Mouse (Mus musculus) heart, adult 11 months (tissue): ENCODE measurements around the gene Podnl1.

Experiments used
- DNase-seq: peaks from one replicate; pipeline ENCODE4 v3.0.0; 2022

Podnl1 gene

GRCm38 (mm10) chr8:84127202-84127901 is 1.6 kb downstream of the Podnl1 start:
- DNase-seq: peak; percentile 91

- DNase-seq: no peak
Measured at GRCm38 (mm10) chr8:84128277-84128676, 2.5 kb downstream of the Podnl1 start.

- DNase-seq: peak; percentile 92
Measured at GRCm38 (mm10) chr8:84130806-84131205, 5.0 kb downstream of the Podnl1 start.

GRCm38 (mm10) chr8:84132225-84132624 is 6.4 kb downstream of the Podnl1 start:
- DNase-seq: no peak

- no peak for DNase-seq
Measured at GRCm38 (mm10) chr8:84137848-84138247, 12.1 kb downstream of the Podnl1 start.

GRCm38 (mm10) chr8:84140838-84141237 is 15.0 kb downstream of the Podnl1 start:
- DNase-seq: no peak

- no peak for DNase-seq
Measured at GRCm38 (mm10) chr8:84144636-84145245, 19.0 kb downstream of the Podnl1 start.

GRCm38 (mm10) chr8:84147324-84147766 is 21.6 kb downstream of the Podnl1 start:
- no peak for DNase-seq

GRCm38 (mm10) chr8:84147769-84148530 is 22.2 kb downstream of the Podnl1 start, which contains the start of the genes Cc2d1a and 4930432K21Rik:
TSS of gene Cc2d1a (minus strand) at chr8:84147936.
TSS of gene 4930432K21Rik (plus strand) at chr8:84148025.
- DNase-seq: peak; percentile 99

- DNase-seq: no peak
Measured at GRCm38 (mm10) chr8:84148531-84148850, 22.7 kb downstream of the Podnl1 start.

- no peak for DNase-seq
Measured at GRCm38 (mm10) chr8:84149181-84149580, 23.4 kb downstream of the Podnl1 start.

GRCm38 (mm10) chr8:84157620-84158019 is 31.8 kb downstream of the Podnl1 start:
- no peak for DNase-seq

GRCm38 (mm10) chr8:84167696-84168095 is 41.9 kb downstream of the Podnl1 start:
- DNase-seq: no peak

GRCm38 (mm10) chr8:84170096-84170495 is 44.3 kb downstream of the Podnl1 start:
- DNase-seq: no peak

- no peak for DNase-seq
Measured at GRCm38 (mm10) chr8:84173861-84174260, 48.1 kb downstream of the Podnl1 start.

- DNase-seq: no peak
Measured at GRCm38 (mm10) chr8:84176560-84176959, 50.8 kb downstream of the Podnl1 start.

GRCm38 (mm10) chr8:84177405-84177804 is 51.6 kb downstream of the Podnl1 start:
- no peak for DNase-seq

- no peak for DNase-seq
Measured at GRCm38 (mm10) chr8:84178592-84178991, 52.8 kb downstream of the Podnl1 start.

GRCm38 (mm10) chr8:84179946-84180345 is 54.2 kb downstream of the Podnl1 start:
- DNase-seq: no peak

- peak; percentile 94 for DNase-seq
Measured at GRCm38 (mm10) chr8:84180530-84181190, 54.9 kb downstream of the Podnl1 start.
